Mouse (Mus musculus): ENCODE measurements around the gene Sh2d3c. TPM values are rescaled to one million over a fixed set of nuclear protein-coding genes. Genes with fewer than 3 reads are reported as not detected.

The Sh2d3c gene
- polyA plus RNA-seq, 1 experiment, result 0.06 TPM

- Histone ChIP-seq H3K9me3 (ENCODE audit: control insufficient read depth, low read length) (no peaks in the 10 kb centered on the region), H3K4me3 (replicated peaks) (peak overlapping the region; percentile 73), H3K36me3 (ENCODE audit: control insufficient read depth) (peaks cover 16% of the 10 kb centered on the region), H3K27me3 (ENCODE audit: control insufficient read depth) (no peaks in the 10 kb centered on the region), H3K4me1 (ENCODE audit: control insufficient read depth) (peaks cover 39% of the 10 kb centered on the region)
- no peak for TF ChIP-seq GATA1 (IDR thresholded peaks at IDR 0.05; ENCODE audit: low read length)
- TF ChIP-seq TAL1 (IDR thresholded peaks at IDR 0.05; ENCODE audit: low read length), result no peak
These were observed 27.6 kb upstream of the Sh2d3c start for GRCm38 (mm10) chr2:32693282-32693681.

GRCm38 (mm10) chr2:32693823-32694411 is 26.9 kb upstream of the Sh2d3c start:
- H3K4me1 ChIP-seq (ENCODE audit: control insufficient read depth), result peaks cover 39% of the 10 kb centered on the region
- H3K36me3 ChIP-seq (ENCODE audit: control insufficient read depth), result peaks cover 12% of the 10 kb centered on the region
- TF ChIP-seq TAL1 (IDR thresholded peaks at IDR 0.05; ENCODE audit: low read length), result no peak
- peak; percentile 98 for TF ChIP-seq GATA1 (IDR thresholded peaks at IDR 0.05; ENCODE audit: low read length)
- no peaks in the 10 kb centered on the region for H3K27me3 ChIP-seq (ENCODE audit: control insufficient read depth)
- peak overlapping the region; percentile 73 for H3K4me3 ChIP-seq (replicated peaks)
- H3K9me3 ChIP-seq (ENCODE audit: control insufficient read depth, low read length), result no peaks in the 10 kb centered on the region

- no peaks in the 10 kb centered on the region for H3K9me3 ChIP-seq (ENCODE audit: control insufficient read depth, low read length)
- H3K27me3 ChIP-seq (ENCODE audit: control insufficient read depth), result no peaks in the 10 kb centered on the region
- peaks cover 35% of the 10 kb centered on the region for H3K4me1 ChIP-seq (ENCODE audit: control insufficient read depth)
- TF ChIP-seq GATA1 (IDR thresholded peaks at IDR 0.05; ENCODE audit: low read length), result no peak
- no peak for TF ChIP-seq TAL1 (IDR thresholded peaks at IDR 0.05; ENCODE audit: low read length)
- H3K36me3 ChIP-seq (ENCODE audit: control insufficient read depth), result peaks cover 10% of the 10 kb centered on the region
- H3K4me3 ChIP-seq (replicated peaks), result peak overlapping the region; percentile 73
These were observed 26.2 kb upstream of the Sh2d3c start for GRCm38 (mm10) chr2:32694691-32695090.

DNA sequence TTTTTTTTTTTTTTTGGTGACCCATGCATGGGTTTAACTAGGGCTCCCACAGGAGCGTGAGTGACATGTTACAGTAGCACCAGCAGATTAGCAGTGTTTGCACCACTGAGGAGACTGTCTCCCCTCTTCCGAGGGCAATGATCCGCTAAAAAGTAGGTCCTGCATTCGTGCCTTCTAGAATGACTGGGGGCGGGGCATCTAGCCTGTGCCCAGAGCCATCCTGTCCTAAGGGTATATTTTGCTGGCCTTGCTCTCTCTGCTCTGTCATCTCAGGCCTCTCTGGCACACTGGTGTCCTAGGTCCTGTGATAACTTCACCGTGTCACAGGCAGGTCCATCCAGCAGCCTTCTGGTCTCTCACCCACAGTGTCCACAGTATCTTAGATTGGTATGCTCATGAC is 21.2 kb upstream of the Sh2d3c start:
- Histone ChIP-seq H3K4me3 (replicated peaks) (no peak overlapping the region), H3K27me3 (ENCODE audit: control insufficient read depth) (no peaks in the 10 kb centered on the region), H3K36me3 (ENCODE audit: control insufficient read depth) (peaks cover 31% of the 10 kb centered on the region), H3K9me3 (ENCODE audit: control insufficient read depth, low read length) (no peaks in the 10 kb centered on the region), H3K4me1 (ENCODE audit: control insufficient read depth) (peaks cover under 1% of the 10 kb centered on the region)
- TF ChIP-seq TAL1 (IDR thresholded peaks at IDR 0.05; ENCODE audit: low read length) (no peak), GATA1 (IDR thresholded peaks at IDR 0.05; ENCODE audit: low read length) (no peak)

- Histone ChIP-seq H3K27me3 (ENCODE audit: control insufficient read depth) (no peaks in the 10 kb centered on the region), H3K4me1 (ENCODE audit: control insufficient read depth) (no peaks in the 10 kb centered on the region; the same call in 1 of the 2 replicates), H3K9me3 (ENCODE audit: control insufficient read depth, low read length) (no peaks in the 10 kb centered on the region), H3K36me3 (ENCODE audit: control insufficient read depth) (peaks cover 46% of the 10 kb centered on the region), H3K4me3 (replicated peaks) (no peak overlapping the region)
- no peak for TF ChIP-seq GATA1 (IDR thresholded peaks at IDR 0.05; ENCODE audit: low read length)
- TF ChIP-seq TAL1 (IDR thresholded peaks at IDR 0.05; ENCODE audit: low read length), result no peak
These were observed 19.7 kb upstream of the Sh2d3c start for GRCm38 (mm10) chr2:32700966-32701743.

- peaks cover 2% of the 10 kb centered on the region for H3K4me1 ChIP-seq (ENCODE audit: control insufficient read depth)
- no peaks in the 10 kb centered on the region for H3K9me3 ChIP-seq (ENCODE audit: control insufficient read depth, low read length)
- H3K36me3 ChIP-seq (ENCODE audit: control insufficient read depth), result peaks cover 65% of the 10 kb centered on the region
- TF ChIP-seq TAL1 (IDR thresholded peaks at IDR 0.05; ENCODE audit: low read length), result no peak
- TF ChIP-seq GATA1 (IDR thresholded peaks at IDR 0.05; ENCODE audit: low read length), result no peak
- H3K4me3 ChIP-seq (replicated peaks), result no peak overlapping the region
- no peaks in the 10 kb centered on the region for H3K27me3 ChIP-seq (ENCODE audit: control insufficient read depth)
These were observed 17.8 kb upstream of the Sh2d3c start for GRCm38 (mm10) chr2:32703046-32703445.

DNA sequence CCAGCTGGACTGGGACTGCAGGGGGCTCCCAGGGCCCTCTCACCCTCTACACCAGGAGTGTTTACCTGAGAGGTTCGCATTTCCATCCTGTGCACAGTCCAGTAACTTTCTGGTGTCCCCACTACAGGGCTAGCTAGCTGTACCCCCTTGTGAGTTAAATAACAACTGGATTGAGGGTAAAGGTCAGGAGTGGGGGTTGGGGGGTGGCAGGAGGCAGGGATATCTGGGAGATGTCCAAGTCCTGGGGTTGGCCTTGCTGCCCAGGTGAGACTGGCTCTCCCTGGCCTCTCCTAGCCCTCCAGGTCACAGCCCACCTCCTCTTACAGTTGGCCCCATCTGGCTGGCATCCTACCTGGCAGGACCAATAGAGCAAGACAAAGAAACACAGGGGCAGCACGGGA is 16.8 kb upstream of the Sh2d3c start, which contains the start of gene Fpgs:
Gene Fpgs, minus strand, starts transcription at position 125 of the 401 bp plus-strand sequence.
- Histone ChIP-seq H3K4me3 (replicated peaks) (no peak within 1 kb of the TSS), H3K27me3 (ENCODE audit: control insufficient read depth) (no peaks in the 10 kb centered on the region), H3K4me1 (ENCODE audit: control insufficient read depth) (peaks cover 8% of the 10 kb centered on the region), H3K36me3 (ENCODE audit: control insufficient read depth) (peaks cover 75% of the 10 kb centered on the region), H3K9me3 (ENCODE audit: control insufficient read depth, low read length) (no peaks in the 10 kb centered on the region)
- TF ChIP-seq TAL1 (IDR thresholded peaks at IDR 0.05; ENCODE audit: low read length) (no peak), GATA1 (IDR thresholded peaks at IDR 0.05; ENCODE audit: low read length) (no peak)

DNA sequence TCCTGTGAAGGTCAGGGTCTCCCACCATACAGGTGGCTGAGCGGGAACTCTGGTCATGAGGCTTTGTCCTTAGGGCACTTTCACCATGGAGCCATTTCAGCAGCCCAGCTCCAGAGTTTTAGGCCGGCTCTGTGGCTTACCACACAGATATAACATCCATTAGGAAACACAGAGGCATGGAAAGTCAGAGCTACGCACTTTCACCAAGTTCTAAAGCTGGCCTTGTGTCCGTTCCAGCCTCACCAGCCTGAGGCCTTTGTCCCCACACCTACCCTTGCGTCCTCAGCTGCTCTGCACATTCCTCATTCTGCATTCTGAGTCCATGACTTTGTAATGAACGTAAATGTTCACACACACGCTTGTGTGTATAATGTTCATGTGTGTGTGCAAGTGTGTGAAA is 15.8 kb upstream of the Sh2d3c start:
- no peak for TF ChIP-seq TAL1 (IDR thresholded peaks at IDR 0.05; ENCODE audit: low read length)
- no peak for TF ChIP-seq GATA1 (IDR thresholded peaks at IDR 0.05; ENCODE audit: low read length)
- Histone ChIP-seq H3K4me1 (ENCODE audit: control insufficient read depth) (peaks cover 16% of the 10 kb centered on the region), H3K9me3 (ENCODE audit: control insufficient read depth, low read length) (no peaks in the 10 kb centered on the region), H3K36me3 (ENCODE audit: control insufficient read depth) (peaks cover 85% of the 10 kb centered on the region), H3K4me3 (replicated peaks) (no peak overlapping the region), H3K27me3 (ENCODE audit: control insufficient read depth) (no peaks in the 10 kb centered on the region)

DNA sequence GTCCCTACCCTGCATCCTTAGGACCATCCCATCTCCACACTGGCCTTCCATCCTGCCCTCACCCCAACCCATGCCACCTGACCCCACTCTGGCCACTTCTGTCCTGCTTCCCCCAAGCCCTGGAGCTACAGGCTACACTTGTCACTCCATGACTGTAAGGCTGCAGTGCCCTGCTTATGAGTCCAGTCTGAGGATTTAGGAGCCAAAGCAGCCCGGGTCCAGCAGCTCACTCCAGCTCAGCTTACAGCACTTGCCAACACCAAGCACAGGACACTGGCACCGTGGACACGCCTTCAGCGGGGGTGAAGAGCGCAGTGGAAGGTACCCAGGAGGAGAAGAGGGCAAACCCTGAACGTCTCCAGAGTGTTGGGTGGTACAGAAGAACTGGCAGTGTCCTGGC is 13.9 kb upstream of the Sh2d3c start:
- Histone ChIP-seq H3K36me3 (ENCODE audit: control insufficient read depth) (peaks cover 97% of the 10 kb centered on the region), H3K4me1 (ENCODE audit: control insufficient read depth) (peaks cover 33% of the 10 kb centered on the region), H3K4me3 (replicated peaks) (no peak overlapping the region), H3K9me3 (ENCODE audit: control insufficient read depth, low read length) (no peaks in the 10 kb centered on the region), H3K27me3 (ENCODE audit: control insufficient read depth) (no peaks in the 10 kb centered on the region)
- TF ChIP-seq TAL1 (IDR thresholded peaks at IDR 0.05; ENCODE audit: low read length) (no peak), GATA1 (IDR thresholded peaks at IDR 0.05; ENCODE audit: low read length) (no peak)
